Mouse (Mus musculus) forebrain, postnatal 0 days (tissue): ENCODE data around the gene Cadm1. TPM values are rescaled to one million over a fixed set of nuclear protein-coding genes. Genes with fewer than 3 reads are reported as not detected.

ENCODE experiments used
- ATAC-seq: fragments of 200-750 bp; cut with Nextera tagmentation; 2 replicates; pipeline ENCODE4 v1.8.0; 2017; ENCODE audit warnings: mild to moderate bottlenecking, moderate library complexity
- DNase-seq: peaks from one replicate; pipeline ENCODE4 v3.0.0-alpha.2; 2015
- H3K27ac ChIP-seq: fragments of 300-500 bp; sonication (generic); 2 replicates; pipeline ENCODE4 v1.5.1; 2014; ENCODE audit warnings: low read depth, mild to moderate bottlenecking, antibody characterized with exemption, low read length, moderate library complexity, mixed read lengths
- H3K27me3 ChIP-seq: fragments of 300-500 bp; sonication (generic); 2 replicates; pipeline ENCODE4 v1.6.1; 2014; ENCODE audit warnings: mild to moderate bottlenecking, low read length, mixed read lengths; ENCODE audit not compliant: insufficient read depth
- H3K36me3 ChIP-seq: fragments of 300-500 bp; sonication (generic); 2 replicates; pipeline ENCODE4 v1.6.1; 2014; ENCODE audit warnings: mild to moderate bottlenecking, moderate library complexity; ENCODE audit not compliant: insufficient read depth
- H3K4me1 ChIP-seq: fragments of 300-500 bp; sonication (generic); 2 replicates; pipeline ENCODE4 v1.6.1; 2014; ENCODE audit warnings: antibody characterized with exemption; ENCODE audit not compliant: insufficient read depth
- H3K4me2 ChIP-seq: fragments of 300-500 bp; sonication (generic); 2 replicates; pipeline ENCODE4 v1.6.1; 2014; ENCODE audit warnings: low read depth, mild to moderate bottlenecking, moderate library complexity
- H3K4me3 ChIP-seq: fragments of 300-500 bp; sonication (generic); 2 replicates; pipeline ENCODE4 v1.5.1; 2014; ENCODE audit warnings: low read depth, low read length, mixed read lengths
- H3K9ac ChIP-seq: fragments of 300-500 bp; sonication (generic); 2 replicates; pipeline ENCODE4 v1.6.1; 2014; ENCODE audit warnings: mild to moderate bottlenecking
- H3K9me3 ChIP-seq: fragments of 300-500 bp; sonication (generic); 2 replicates; pipeline ENCODE4 v1.6.1; 2016; ENCODE audit warnings: low read length
- CTCF ChIP-seq: sonication (generic); IDR thresholded peaks from 2 replicates; pipeline ENCODE4 v1.5.1; 2016; ENCODE audit warnings: antibody characterized with exemption, control low read depth, low read depth
- WGBS: fragments of 180-500 bp; shearing (Covaris S2); extraction: QIAGEN DNeasy Blood & Tissue Kit; methylation state at CpG from one replicate; pipeline ENCODE4 v1.1.7; 2014; 5-methylcytosine and 5-hydroxymethylcytosine counted together
- polyA plus RNA-seq: library from polyadenylated mRNA; unstranded; fragments of >200 nt; fragmentation: Nextera tagmentation; extraction: Ambion mirVana; gene quantifications from 2 replicates; pipeline ENCODE4 v1.2.1, GENCODE M21; 2015
- total RNA-seq: library from RNA; depleted of rRNA; stranded (reverse); fragments of >200 nt; gene quantifications from 2 replicates; pipeline ENCODE4 v1.2.3, GENCODE M21; 2014

Cadm1 gene
- total and polyA plus RNA-seq, 2 experiments from 2014 or later = 289 to 381 TPM

DNA sequence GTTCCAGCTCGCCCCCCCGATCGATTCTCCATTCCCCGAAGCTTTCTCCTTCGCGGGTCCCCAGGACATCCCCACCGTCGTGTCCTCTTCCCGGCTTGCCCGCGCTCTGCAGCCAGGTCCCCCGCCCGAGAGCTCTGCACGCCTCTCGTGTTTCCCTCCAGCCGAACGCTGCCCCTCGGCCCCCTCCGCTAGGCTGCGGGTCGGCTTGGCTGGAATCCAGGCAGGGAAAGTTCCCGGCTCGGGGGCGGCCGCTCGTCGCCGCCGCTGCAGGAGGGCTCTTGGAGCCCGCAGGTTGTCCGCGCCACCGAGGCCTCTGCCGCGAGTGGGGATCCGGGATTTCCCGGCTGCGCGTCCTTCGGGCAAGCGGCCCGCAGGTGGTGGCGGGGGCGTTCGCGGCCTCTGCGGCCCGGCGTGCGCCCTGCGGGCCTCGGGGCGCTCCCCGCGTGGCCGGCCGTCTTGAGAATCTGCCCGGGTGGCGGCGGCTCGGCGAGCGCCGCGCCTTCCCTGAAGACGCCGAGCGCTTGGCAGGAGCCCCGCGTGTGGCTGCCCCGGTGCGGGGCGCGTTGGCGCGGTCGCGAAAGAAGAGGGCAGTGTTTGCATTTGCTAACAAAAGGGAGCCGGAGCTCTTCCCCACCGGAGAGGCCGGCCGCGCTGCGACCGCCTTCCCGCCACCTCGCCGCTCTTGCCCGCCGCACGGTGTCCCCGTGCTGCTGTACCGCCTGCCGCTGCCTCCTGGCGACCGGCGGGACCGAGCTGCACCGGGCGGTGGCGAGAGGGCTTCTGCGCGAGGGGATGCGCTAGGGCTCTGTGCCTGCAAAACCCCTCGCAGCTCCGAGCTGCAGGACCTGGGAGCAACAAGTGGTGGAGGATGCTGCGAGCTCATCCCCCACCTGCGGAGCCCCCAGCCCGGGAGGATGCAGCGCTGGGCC is 1.2 kb downstream of the Cadm1 start:
- TF ChIP-seq CTCF = peak; percentile 59
- DNase-seq (peak; percentile 74), ATAC-seq (peak; percentile 4)
- peaks cover 9% of the 10 kb centered on the region for H3K4me1 ChIP-seq
- H3K4me3 ChIP-seq = peak overlapping the region; percentile 93
- H3K9ac ChIP-seq = peak overlapping the region; percentile 91
- H3K36me3 ChIP-seq = no peaks in the 10 kb centered on the region
- no peaks in the 10 kb centered on the region for H3K27me3 ChIP-seq
- H3K27ac ChIP-seq = peak overlapping the region; percentile 92
- no peaks in the 10 kb centered on the region for H3K9me3 ChIP-seq
- 2% methylated on average over 96 of the region's 110 CpGs for WGBS
- H3K4me2 ChIP-seq = peak overlapping the region; percentile 56

DNA sequence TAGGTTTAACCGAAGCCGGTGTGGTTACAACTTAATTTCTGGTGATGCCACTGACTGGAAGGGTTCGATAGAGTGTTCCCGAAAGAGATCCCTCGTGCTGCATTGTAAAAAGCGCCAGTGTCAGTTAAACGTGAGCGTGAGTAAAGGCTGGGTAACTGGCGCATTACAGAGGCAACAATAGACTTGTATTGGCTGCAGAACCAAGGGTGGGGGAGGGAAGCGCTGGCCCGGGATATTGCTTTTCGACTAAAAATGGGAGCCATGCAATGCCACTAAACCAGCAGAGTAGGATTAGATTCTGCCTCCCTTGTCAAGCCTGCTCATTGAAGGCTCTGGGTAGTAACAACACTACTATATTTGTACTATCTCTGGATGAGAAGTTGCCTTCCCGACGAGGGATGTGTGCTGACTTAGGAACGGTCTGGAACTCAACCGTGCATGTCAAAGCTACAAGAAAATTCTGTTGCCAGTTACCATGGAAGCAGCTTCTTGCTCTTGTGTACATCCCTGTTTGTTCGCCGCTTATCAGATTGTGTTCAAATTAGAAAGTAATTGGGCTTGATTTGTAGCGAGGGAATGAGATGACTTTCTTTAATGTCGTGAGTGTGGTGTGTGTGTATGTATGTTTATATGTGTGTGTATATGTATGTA is 2.4 kb downstream of the Cadm1 start:
- ATAC-seq (no peak), DNase-seq (peak; percentile 76)
- Histone ChIP-seq H3K4me3 (peak overlapping the region; percentile 93), H3K4me1 (peaks cover 12% of the 10 kb centered on the region), H3K27ac (peak overlapping the region; percentile 92), H3K36me3 (0 out of 2 replicates have a peak, but pooled peaks cover 2% of the 10 kb centered on the region), H3K4me2 (peak overlapping the region; percentile 56), H3K9me3 (no peaks in the 10 kb centered on the region), H3K27me3 (no peaks in the 10 kb centered on the region), H3K9ac (peak overlapping the region; percentile 91)
- WGBS = 1% methylated on average over 20 of the region's 20 CpGs
- no peak for TF ChIP-seq CTCF

DNA sequence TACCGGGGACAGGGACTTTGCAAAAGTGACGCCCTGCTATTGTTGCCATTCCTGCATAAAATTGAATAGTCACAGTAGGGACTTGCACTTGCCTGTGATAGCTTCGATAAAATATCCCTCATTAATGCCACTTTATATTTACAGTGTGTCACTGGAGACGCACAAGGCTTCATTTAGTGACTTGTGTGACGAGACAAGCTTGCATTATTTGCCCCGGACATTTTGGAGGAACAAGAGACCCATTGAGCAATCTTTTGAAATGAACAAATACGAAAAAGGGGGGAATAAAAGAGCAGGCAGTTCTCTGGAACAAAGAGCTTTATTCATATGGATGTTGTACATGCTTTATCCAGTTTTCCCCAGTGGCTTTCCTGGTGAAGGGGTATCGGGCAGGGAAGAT is 3.5 kb downstream of the Cadm1 start:
- WGBS = 3% methylated on average over 8 of the region's 8 CpGs
- peak overlapping the region; percentile 91 for H3K9ac ChIP-seq
- TF ChIP-seq CTCF = no peak
- H3K9me3 ChIP-seq = no peaks in the 10 kb centered on the region
- H3K27ac ChIP-seq = peak overlapping the region; percentile 92; the same call in 1 of the 2 replicates
- H3K27me3 ChIP-seq = no peaks in the 10 kb centered on the region
- H3K4me2 ChIP-seq = peak overlapping the region; percentile 56
- ATAC-seq = no peak
- no peak for DNase-seq
- H3K36me3 ChIP-seq = 0 out of 2 replicates have a peak, but pooled peaks cover 2% of the 10 kb centered on the region
- peaks cover 14% of the 10 kb centered on the region for H3K4me1 ChIP-seq
- peak overlapping the region; percentile 93 for H3K4me3 ChIP-seq

DNA sequence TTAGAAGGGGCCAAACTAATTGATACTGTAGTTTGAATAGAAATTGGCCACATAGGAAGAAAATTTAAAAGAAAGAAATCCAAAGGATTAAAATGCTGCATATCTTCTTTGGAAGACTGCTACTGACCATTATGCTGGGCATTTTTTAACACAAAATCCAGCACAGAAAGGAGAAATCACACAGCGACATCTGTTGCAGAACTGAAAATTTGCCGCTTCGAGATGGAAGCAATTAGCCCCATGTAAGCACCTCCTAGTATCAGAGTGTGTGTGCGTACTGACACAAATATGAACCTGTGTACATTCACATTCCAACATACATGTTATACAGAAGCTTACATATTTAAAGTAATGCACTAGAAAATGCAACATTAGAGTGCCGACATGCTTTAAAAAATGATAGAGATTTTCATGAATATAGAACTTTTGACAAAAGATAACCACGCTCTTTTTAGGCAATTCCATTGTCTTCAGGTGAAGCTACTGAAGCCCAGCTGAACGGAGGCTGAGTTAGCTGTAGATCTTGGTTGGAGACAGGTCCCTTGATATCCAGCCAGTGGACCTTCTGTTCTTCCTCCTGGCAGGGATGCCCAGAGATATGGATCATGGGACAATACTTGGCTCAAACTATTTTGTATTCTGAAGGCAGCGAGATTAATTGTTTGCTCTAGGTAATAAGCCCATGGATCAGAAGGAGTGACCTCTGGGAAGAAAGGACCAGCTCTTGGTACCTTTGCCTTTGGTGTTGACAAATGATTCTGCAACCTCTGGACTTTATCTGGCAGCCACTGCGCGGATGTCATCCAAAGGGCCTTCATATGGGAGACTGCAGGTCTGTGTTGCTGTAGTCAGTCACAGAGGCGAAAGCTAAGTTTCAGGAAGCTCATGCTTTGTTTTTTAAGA is 4.9 kb downstream of the Cadm1 start:
- Histone ChIP-seq H3K9ac (peak overlapping the region; percentile 22; the same call in 1 of the 2 replicates), H3K27me3 (no peaks in the 10 kb centered on the region), H3K4me2 (peak overlapping the region; percentile 33), H3K36me3 (0 out of 2 replicates have a peak, but pooled peaks cover 2% of the 10 kb centered on the region), H3K4me1 (peaks cover 14% of the 10 kb centered on the region), H3K27ac (no peak overlapping the region), H3K9me3 (no peaks in the 10 kb centered on the region), H3K4me3 (peak overlapping the region; percentile 16)
- WGBS = 67% methylated on average over 11 of the region's 11 CpGs
- DNase-seq (peak; percentile 50), ATAC-seq (no peak)
- TF ChIP-seq CTCF = peak; percentile 53

DNA sequence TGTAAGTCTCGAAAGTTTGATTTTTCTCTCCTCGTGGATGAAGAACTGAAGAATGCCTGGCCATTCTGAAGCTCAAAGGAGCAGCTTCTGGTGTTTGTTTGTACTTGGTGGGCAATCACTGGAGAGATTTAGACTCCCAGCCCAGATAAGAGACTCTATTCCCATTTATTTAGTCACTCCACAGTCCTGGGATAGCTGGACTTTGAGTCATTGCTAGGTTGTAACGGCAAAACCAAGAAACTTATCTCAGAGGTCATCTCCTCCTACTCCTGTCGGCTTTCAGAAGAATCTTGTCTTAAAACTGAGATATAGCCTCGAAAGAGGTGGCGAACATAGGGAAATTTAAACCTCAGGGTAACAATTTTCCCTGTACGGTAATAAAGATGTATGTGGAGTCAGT is 15.3 kb downstream of the Cadm1 start:
- H3K4me1 ChIP-seq = no peaks in the 10 kb centered on the region
- no peak for TF ChIP-seq CTCF
- no peaks in the 10 kb centered on the region for H3K9me3 ChIP-seq
- H3K27me3 ChIP-seq = no peaks in the 10 kb centered on the region
- no peak overlapping the region for H3K27ac ChIP-seq
- DNase-seq (no peak), ATAC-seq (no peak)
- no peak overlapping the region for H3K4me2 ChIP-seq
- H3K36me3 ChIP-seq = no peaks in the 10 kb centered on the region
- H3K4me3 ChIP-seq = no peak overlapping the region
- no peak overlapping the region for H3K9ac ChIP-seq
- WGBS = 79% methylated on average over 7 of the region's 7 CpGs

DNA sequence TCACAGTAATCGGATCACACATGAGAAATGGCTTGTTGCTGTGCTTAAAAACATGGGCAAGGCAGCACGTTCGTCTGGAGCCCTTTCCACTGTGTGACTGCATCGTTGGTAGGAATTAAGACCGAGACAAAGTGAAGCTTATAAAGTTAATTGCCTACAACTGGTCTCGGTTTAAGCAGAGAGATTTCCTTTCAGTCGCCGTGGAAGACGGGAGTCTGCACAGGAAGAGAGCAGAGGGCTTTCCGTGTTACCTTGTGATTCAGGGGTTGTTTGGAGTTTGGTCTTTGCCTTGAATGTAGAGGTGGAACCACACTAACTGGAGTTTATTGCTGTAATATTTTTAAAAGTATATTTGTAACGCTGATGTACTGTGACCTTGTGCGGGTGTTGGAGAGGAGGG is 15.7 kb downstream of the Cadm1 start:
- no peaks in the 10 kb centered on the region for H3K9me3 ChIP-seq
- no peaks in the 10 kb centered on the region for H3K36me3 ChIP-seq
- H3K4me2 ChIP-seq = no peak overlapping the region
- no peaks in the 10 kb centered on the region for H3K4me1 ChIP-seq
- H3K27me3 ChIP-seq = no peaks in the 10 kb centered on the region
- no peak overlapping the region for H3K27ac ChIP-seq
- TF ChIP-seq CTCF = no peak
- H3K4me3 ChIP-seq = no peak overlapping the region
- ATAC-seq = no peak
- no peak for DNase-seq
- H3K9ac ChIP-seq = no peak overlapping the region
- WGBS = 38% methylated on average over 12 of the region's 12 CpGs
